Mouse (Mus musculus): ENCODE measurements around the gene BC030500. TPM values are rescaled to one million over a fixed set of nuclear protein-coding genes. Genes with fewer than 3 reads are reported as not detected.

Gene BC030500
- polyA plus RNA-seq, 1 experiment from 2014 or later, result not detected

DNA sequence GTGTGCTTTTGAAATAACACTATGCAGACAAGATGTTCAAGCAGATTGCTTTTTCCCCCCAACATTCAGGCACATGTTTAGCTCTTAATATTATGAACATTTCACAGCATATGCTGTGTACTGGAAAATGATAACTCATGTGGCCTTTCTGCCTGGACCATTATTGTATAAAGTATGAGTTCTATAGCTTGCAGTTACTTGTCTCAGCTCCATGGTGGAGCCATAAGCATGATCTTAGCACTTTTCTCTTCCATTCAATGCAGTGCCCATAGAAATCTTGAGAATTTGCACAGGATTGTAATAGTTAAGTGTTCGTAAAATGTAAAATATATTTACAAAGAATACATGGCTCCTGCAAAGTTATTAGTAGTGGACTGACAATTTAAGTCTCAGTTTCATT lies 19.5 kb downstream of the BC030500 start:
- no peaks in the 10 kb centered on the region for H3K9me3 ChIP-seq (replicated peaks; ENCODE audit: control insufficient read depth, low read length)
- no peaks in the 10 kb centered on the region for H3K27me3 ChIP-seq (ENCODE audit: control insufficient read depth, insufficient read depth, low read length)
- no peak overlapping the region for H3K4me2 ChIP-seq (ENCODE audit: low read depth, low read length)
- H3K36me3 ChIP-seq (ENCODE audit: control insufficient read depth, insufficient read depth), result no peaks in the 10 kb centered on the region
- H3K4me3 ChIP-seq (ENCODE audit: low read length), result no peak overlapping the region
- H3K9ac ChIP-seq (ENCODE audit: low read length), result no peak overlapping the region
- H3K4me1 ChIP-seq (ENCODE audit: control insufficient read depth, insufficient read depth, low read length), result no peaks in the 10 kb centered on the region
- 66% methylated on average over 1 of the region's 1 CpGs for WGBS
- ATAC-seq (replicated peaks; ENCODE audit: extremely low read depth, insufficient read depth, low FRiP score), result no peak
- H3K27ac ChIP-seq (ENCODE audit: low read length), result no peak overlapping the region

DNA sequence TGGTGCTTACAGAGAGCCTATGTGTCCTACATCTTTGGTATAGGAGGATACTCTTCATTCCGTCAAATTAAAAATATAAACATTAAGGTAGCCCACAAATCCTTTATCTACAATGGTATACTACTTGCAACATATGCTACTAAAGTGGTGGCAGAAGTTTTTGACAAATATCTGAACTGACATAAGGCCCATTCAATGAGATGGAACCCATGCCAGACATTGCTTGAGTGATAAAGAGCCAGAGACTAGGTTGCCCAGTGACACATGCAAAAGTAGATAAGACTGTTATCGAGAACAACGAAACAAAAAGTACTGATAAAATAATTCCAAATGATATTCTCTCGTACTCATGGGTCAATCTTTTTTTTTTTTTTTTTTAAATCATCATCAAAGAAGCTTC lies 32.2 kb downstream of the BC030500 start:
- no peak overlapping the region for H3K27ac ChIP-seq (ENCODE audit: low read length)
- H3K4me1 ChIP-seq (ENCODE audit: control insufficient read depth, insufficient read depth, low read length), result no peaks in the 10 kb centered on the region
- no peaks in the 10 kb centered on the region for H3K36me3 ChIP-seq (ENCODE audit: control insufficient read depth, insufficient read depth)
- no peak overlapping the region for H3K4me2 ChIP-seq (ENCODE audit: low read depth, low read length)
- no peak overlapping the region for H3K4me3 ChIP-seq (ENCODE audit: low read length)
- H3K27me3 ChIP-seq (ENCODE audit: control insufficient read depth, insufficient read depth, low read length), result no peaks in the 10 kb centered on the region
- H3K9me3 ChIP-seq (replicated peaks; ENCODE audit: control insufficient read depth, low read length), result no peaks in the 10 kb centered on the region
- 60% methylated on average over 4 of the region's 4 CpGs for WGBS
- no peak for ATAC-seq (replicated peaks; ENCODE audit: extremely low read depth, insufficient read depth, low FRiP score)
- no peak overlapping the region for H3K9ac ChIP-seq (ENCODE audit: low read length)

DNA sequence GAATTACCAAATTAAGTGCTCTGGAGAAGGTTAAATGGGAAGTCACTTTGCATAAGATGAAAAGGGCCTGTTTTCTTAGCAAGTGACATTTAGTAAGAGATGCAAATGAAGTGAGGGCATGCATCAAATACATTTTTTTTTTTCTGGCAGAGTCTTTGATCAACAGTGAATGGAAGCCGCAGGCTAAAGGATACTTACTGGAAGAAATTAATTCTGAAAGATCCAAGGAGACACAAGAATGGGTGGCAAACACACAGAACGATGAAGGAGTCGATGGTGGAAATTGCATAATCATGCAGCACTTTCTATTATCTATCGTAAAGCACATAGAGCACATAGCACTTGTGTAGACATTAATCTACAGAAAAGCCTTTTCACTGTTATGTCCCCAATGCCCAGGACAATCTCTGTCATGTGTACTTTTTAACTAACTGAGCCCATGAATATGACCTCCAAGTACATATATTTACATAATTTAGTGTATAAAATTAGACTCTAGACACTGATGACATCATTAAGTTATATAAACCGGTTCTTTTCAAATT lies 45.7 kb downstream of the BC030500 start:
- H3K27ac ChIP-seq (ENCODE audit: low read length), result no peak overlapping the region
- ATAC-seq (replicated peaks; ENCODE audit: extremely low read depth, insufficient read depth, low FRiP score), result no peak
- 81% methylated on average over 5 of the region's 5 CpGs for WGBS
- no peak overlapping the region for H3K4me2 ChIP-seq (ENCODE audit: low read depth, low read length)
- H3K27me3 ChIP-seq (ENCODE audit: control insufficient read depth, insufficient read depth, low read length), result no peaks in the 10 kb centered on the region
- no peak overlapping the region for H3K9ac ChIP-seq (ENCODE audit: low read length)
- H3K4me1 ChIP-seq (ENCODE audit: control insufficient read depth, insufficient read depth, low read length), result no peaks in the 10 kb centered on the region
- no peak overlapping the region for H3K4me3 ChIP-seq (ENCODE audit: low read length)
- H3K9me3 ChIP-seq (replicated peaks; ENCODE audit: control insufficient read depth, low read length), result no peaks in the 10 kb centered on the region
- no peaks in the 10 kb centered on the region for H3K36me3 ChIP-seq (ENCODE audit: control insufficient read depth, insufficient read depth)

Other genes starting within 250 kb of the BC030500 start
- gene Galntl6, start 885 bp downstream of the BC030500 start, polyA plus RNA-seq (2015; fragmentation: Nextera tagmentation; extraction: Ambion mirVana), result 0.03 and 0.19 TPM in 2 replicates